Mouse (Mus musculus) midbrain, embryonic 10.5 days (tissue): ENCODE data around the gene Spg20. TPM values are rescaled to one million over a fixed set of nuclear protein-coding genes. Genes with fewer than 3 reads are reported as not detected.

Experiments used
- DNase-seq: peaks from one replicate; pipeline ENCODE4 v3.0.0-alpha.2; 2017; ENCODE audit warnings: low spot score
- H3K27ac ChIP-seq: fragments of 300-500 bp; sonication (generic); replicated peaks from 2 replicates; pipeline ENCODE4 v1.5.1; 2016; ENCODE audit warnings: mild to moderate bottlenecking
- H3K27me3 ChIP-seq: fragments of 300-500 bp; sonication (generic); 2 replicates; pipeline ENCODE4 v1.6.1; 2016; ENCODE audit warnings: low read depth, mild to moderate bottlenecking; ENCODE audit not compliant: poor library complexity, severe bottlenecking
- H3K36me3 ChIP-seq: fragments of 300-500 bp; sonication (generic); 2 replicates; pipeline ENCODE4 v1.6.1; 2016; ENCODE audit warnings: mild to moderate bottlenecking, moderate library complexity
- H3K4me1 ChIP-seq: fragments of 300-500 bp; sonication (generic); 2 replicates; pipeline ENCODE4 v1.6.1; 2016
- H3K4me3 ChIP-seq: fragments of 300-500 bp; sonication (generic); 2 replicates; pipeline ENCODE4 v1.5.1; 2016; ENCODE audit warnings: mild to moderate bottlenecking, moderate library complexity
- H3K9me3 ChIP-seq: fragments of 300-500 bp; sonication (generic); replicated peaks from 2 replicates; pipeline ENCODE4 v1.6.1; 2016; ENCODE audit warnings: mild to moderate bottlenecking
- WGBS: fragments of 180-500 bp; shearing (Covaris S2); methylation state at CpG from one replicate; pipeline ENCODE4 v1.1.7; 2016; 5-methylcytosine and 5-hydroxymethylcytosine counted together
- polyA plus RNA-seq: library from polyadenylated mRNA; unstranded; fragments of >200 nt; fragmentation: Nextera tagmentation; extraction: Ambion mirVana; gene quantifications from 2 replicates; pipeline ENCODE4 v1.2.1, GENCODE M21; 2016

Gene Spg20
- 50.5 and 51.6 TPM in 2 replicates for polyA plus RNA-seq

DNA sequence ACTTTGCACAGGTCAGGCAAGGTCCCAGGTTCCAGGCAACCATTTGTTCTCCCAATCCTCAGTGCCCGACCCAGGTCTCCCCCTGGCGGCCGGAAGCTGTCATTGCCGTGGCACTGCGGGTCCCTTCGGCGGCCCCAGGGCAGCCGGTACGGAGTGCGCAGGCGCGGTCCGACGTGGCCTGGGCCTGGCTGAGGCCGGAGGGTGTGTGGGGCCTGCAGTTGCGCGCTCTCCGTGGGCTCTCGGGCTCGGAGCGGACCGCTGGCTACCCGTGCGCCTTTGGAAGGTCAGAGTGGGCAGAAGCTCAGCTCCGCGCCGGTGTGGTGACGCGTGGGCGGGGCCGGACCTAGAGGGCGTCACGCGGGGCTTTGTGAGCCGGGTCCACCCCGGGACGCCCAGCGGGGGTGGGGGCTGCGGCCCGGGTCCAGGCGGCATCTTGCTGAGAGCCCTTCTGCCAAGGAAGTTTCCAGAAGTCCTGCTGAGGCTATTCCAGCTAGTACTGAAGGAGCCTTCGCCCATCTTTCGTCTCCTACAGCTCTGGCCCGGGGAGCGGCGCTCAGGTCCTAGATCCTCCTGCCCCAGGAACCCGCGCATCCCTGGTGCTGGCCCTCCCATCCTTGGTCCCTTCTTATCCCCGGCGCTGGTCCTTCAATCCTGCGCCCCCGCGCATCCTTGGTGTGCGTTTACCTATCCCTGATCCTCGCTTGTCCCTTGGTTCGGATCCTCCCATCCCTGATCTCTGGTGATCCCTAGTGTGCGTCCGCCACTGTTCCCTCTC, at the start of gene Spg20:
Spg20 (plus strand) TSS at position 174 of the 775 bp plus-strand sequence.
- peak within 1 kb of the TSS; percentile 94 for H3K27ac ChIP-seq
- peak; percentile 96 for DNase-seq
- H3K4me3 ChIP-seq, result peak within 1 kb of the TSS; percentile 69
- H3K9me3 ChIP-seq, result peaks cover 4% of the 10 kb centered on the region
- peaks cover 12% of the 10 kb centered on the region for H3K36me3 ChIP-seq
- WGBS, result under 1% methylated on average over 58 of the region's 58 CpGs
- H3K4me1 ChIP-seq, result peaks cover 25% of the 10 kb centered on the region
- no peaks in the 10 kb centered on the region for H3K27me3 ChIP-seq

DNA sequence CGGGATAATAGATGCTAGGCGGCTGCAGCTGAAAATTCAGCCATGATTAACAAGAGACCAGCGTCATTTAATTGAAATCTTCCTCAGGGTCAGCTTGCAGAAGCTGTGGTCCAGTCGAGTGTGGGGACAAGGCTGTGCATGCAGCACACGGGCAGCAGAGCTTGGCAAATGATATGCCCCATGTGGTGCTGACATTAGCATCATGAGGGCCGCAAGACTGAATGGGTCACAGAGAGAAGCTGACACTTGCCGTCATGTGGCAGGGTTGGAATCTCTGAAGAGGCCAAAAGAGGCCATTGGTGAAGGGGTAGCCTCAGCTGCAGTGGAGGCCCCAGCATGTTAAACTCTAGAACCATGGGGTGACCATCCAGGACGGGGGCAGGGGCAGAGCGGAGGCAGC, 49.3 kb upstream of the Spg20 start:
- Histone ChIP-seq H3K4me3 (no peak overlapping the region), H3K27ac (no peak overlapping the region), H3K9me3 (no peaks in the 10 kb centered on the region), H3K36me3 (no peaks in the 10 kb centered on the region), H3K27me3 (peaks cover 10% of the 10 kb centered on the region), H3K4me1 (no peaks in the 10 kb centered on the region)
- 74% methylated on average over 9 of the region's 9 CpGs for WGBS
- no peak for DNase-seq

DNA sequence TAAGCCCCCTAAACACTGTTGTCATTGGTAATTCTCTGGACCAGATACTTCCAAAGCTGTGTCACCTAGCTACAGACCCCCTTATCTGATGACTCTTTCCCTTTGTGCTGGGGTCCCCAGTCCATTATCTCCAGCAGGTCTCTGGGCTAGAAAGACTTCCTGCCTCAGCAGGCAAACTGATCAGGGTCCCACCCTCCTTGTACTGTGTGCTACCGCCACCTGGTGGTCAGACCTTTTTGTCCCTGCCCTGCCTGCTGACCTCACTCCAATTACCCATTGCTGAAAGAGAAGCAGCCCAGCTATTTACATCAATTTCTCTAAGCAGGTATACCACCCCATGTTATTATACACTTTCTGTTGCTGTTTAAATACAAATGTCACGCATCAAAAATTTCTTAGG, 47.5 kb upstream of the Spg20 start:
- Histone ChIP-seq H3K36me3 (no peaks in the 10 kb centered on the region), H3K4me1 (no peaks in the 10 kb centered on the region), H3K4me3 (no peak overlapping the region), H3K27ac (no peak overlapping the region), H3K27me3 (no peaks in the 10 kb centered on the region), H3K9me3 (no peaks in the 10 kb centered on the region)
- peak; percentile 79 for DNase-seq
- WGBS, result 6% methylated on average over 2 of the region's 2 CpGs

DNA sequence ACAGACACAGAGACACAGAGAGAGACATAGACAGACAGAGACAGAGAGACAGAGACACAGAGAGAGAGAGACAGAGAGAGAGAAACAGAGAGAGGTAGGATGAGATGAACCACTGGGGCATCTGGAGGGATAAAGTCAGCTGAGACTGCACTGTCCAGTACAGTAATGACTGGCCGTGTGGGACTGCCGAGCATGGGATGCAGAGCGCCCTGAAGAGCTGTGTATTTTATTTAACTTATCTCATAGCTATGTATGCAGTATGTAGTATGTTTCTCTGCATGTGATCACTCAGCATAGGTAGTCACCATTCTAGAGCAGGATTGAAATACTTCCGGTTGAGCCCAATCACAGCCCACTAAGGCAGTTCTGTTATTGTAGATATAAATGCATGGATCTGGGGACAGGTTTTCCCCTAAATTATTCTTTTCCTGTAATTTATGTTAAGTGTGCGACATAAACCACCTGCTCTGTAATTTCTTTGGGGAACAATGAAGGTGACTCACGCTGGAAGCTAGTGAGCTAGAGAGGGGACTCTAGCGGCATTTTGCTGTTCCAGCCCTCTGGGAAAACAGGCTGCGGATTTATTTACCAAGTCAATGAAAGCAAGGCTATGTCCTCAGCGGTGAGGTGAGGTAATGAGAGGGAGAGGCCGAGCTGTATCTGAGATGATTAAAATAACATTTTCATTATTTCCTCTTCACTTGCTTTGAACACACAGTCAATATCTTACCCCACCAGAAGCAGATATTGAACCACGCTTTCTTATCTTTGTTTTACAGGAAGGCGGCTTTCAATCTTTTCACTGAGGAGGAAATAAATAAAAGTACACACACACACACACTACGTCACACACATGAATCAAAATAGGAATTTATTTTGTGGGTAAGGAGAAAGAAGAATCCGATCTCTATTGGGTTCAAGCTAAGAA, 45.9 kb upstream of the Spg20 start:
- Histone ChIP-seq H3K36me3 (no peaks in the 10 kb centered on the region), H3K9me3 (no peaks in the 10 kb centered on the region), H3K4me1 (no peaks in the 10 kb centered on the region), H3K27ac (no peak overlapping the region), H3K4me3 (no peak overlapping the region), H3K27me3 (no peaks in the 10 kb centered on the region)
- WGBS, result 74% methylated on average over 14 of the region's 14 CpGs
- no peak for DNase-seq

DNA sequence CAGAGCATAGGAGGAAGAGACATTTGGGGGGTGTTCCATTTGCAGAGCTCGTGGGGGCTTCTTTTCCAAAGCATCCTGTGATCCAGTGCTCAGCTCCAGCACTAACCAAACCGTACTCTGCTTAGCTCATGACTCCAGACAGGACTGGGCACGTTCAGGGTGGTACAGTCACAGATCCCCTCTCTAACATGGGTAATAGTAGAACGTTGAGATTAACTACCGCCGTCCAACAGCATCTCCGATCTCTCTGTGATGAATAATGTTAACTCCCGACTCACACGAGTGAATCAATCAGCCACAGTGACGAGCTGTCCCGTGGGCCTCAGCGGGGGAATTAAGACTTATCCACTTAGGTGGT, 45.3 kb upstream of the Spg20 start:
- no peaks in the 10 kb centered on the region for H3K9me3 ChIP-seq
- no peaks in the 10 kb centered on the region for H3K27me3 ChIP-seq
- no peak overlapping the region for H3K4me3 ChIP-seq
- H3K36me3 ChIP-seq, result no peaks in the 10 kb centered on the region
- H3K27ac ChIP-seq, result no peak overlapping the region
- 81% methylated on average over 12 of the region's 12 CpGs for WGBS
- H3K4me1 ChIP-seq, result no peaks in the 10 kb centered on the region
- DNase-seq, result no peak

DNA sequence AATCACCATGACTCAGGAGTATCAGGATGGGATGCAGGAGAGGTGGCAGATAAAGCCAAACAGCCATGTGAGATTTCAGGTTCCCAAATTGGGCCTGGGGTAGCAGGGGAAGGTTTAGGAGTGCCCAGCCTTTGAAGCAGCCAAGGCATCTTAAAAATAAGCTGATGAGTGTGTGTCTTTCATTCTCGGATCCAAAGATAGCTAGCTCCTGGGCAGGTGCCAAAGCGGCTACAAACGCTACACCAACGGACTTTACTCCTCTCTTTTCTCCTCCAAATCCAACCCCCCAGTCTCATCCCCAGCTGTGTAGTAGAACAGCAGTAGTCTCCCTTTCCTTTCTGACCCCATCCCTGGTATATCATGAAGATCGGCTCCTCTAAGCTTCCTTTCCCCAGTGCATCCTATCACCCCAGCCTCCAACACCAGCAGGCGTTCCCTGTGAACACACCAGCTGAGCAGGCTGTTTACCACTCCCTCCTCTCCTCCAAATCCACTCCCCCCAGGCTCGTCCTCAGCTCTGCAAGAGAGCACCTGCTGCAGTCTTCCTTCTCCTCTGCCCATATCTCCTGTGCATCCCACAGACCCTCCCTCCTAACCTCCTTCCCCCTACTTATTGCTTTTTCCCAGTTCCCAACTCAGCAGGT, 44.0 kb upstream of the Spg20 start:
- Histone ChIP-seq H3K4me3 (no peak overlapping the region), H3K9me3 (no peaks in the 10 kb centered on the region), H3K27ac (no peak overlapping the region), H3K27me3 (no peaks in the 10 kb centered on the region), H3K4me1 (no peaks in the 10 kb centered on the region), H3K36me3 (no peaks in the 10 kb centered on the region)
- DNase-seq, result no peak
- 36% methylated on average over 7 of the region's 7 CpGs for WGBS

DNA sequence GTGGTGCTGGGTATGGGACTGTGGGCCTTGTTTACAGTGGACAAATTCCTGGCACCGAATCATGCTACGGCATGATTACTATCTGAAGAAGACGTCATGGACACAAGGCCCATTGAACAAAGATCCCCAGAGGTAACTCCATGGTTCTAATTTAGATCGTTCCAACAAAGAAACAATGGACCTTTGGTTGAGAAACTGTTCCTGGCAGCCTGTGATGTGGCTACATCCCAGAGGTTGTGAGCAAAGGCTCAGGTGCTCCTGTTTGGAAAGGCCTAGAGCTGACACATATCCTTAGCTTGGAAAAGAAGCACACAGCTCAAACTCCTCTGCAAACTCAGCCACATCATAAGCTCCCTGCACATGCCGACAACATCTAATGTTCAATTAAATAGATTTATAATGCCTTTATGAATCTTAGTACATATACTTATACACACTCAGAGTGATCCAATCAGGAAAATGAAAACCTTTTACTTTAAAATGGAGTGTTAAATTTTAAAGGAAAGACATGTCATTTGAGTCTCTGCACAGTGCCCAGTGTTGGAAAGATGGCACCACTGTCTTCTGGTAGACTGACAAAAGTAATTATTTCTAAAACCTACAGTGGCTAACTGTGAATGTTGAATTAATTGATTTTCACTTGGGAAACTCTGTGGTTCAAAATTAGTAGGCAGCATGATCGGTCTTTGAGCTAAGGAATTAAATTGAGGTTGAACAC, 37.2 kb upstream of the Spg20 start:
- no peak overlapping the region for H3K27ac ChIP-seq

DNA sequence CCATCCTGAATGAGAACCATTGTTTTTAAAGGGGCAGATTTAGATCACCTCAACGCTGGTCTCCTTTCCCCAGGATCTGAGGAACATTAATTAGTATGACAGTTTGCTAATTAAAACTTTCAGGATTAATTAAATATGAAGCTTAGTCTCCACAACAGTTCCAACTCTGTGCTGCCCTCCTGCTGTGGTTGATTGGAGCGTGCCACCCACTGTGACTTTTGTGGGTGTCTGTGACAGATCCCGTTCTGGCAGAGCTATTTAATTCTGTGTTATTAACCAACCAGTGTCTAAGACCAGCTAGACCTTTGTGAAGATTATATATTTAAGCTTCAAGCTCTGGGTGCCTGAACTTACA, 36.6 kb upstream of the Spg20 start:
- no peak overlapping the region for H3K27ac ChIP-seq
- H3K9me3 ChIP-seq, result no peaks in the 10 kb centered on the region
- DNase-seq, result no peak
- 47% methylated on average over 3 of the region's 3 CpGs for WGBS
- no peaks in the 10 kb centered on the region for H3K36me3 ChIP-seq
- no peak overlapping the region for H3K4me3 ChIP-seq
- no peaks in the 10 kb centered on the region for H3K27me3 ChIP-seq
- H3K4me1 ChIP-seq, result no peaks in the 10 kb centered on the region

More for the DNA sequence above, 37.2 kb upstream of the Spg20 start:
- 87% methylated on average over 6 of the region's 6 CpGs for WGBS
- Histone ChIP-seq H3K36me3 (no peaks in the 10 kb centered on the region), H3K27me3 (no peaks in the 10 kb centered on the region), H3K4me1 (no peaks in the 10 kb centered on the region), H3K4me3 (no peak overlapping the region), H3K9me3 (no peaks in the 10 kb centered on the region)
- DNase-seq, result no peak

DNA sequence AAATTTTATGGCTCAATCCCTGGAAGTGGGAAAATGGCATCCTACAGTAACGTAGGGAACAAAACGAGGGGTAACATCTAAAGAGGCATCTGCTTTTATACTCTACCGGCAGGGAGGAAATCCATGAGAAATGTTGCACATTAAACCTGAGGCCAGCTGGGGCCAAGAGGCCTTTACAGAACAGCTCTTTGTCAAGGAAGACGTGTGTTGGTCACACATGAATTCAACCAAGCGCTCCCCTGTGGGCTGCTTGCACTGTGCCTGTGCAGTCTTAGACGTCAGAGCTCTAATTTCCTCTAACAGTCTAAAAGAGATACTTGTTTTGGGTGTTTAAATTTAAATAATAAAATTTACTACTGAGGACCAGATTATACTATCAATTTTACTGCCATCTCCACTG, 33.7 kb upstream of the Spg20 start:
- no peak for DNase-seq
- Histone ChIP-seq H3K4me1 (no peaks in the 10 kb centered on the region), H3K36me3 (no peaks in the 10 kb centered on the region), H3K27me3 (0 out of 2 replicates have a peak, but pooled peaks cover 5% of the 10 kb centered on the region), H3K9me3 (no peaks in the 10 kb centered on the region), H3K27ac (no peak overlapping the region), H3K4me3 (no peak overlapping the region)
- 68% methylated on average over 6 of the region's 6 CpGs for WGBS

DNA sequence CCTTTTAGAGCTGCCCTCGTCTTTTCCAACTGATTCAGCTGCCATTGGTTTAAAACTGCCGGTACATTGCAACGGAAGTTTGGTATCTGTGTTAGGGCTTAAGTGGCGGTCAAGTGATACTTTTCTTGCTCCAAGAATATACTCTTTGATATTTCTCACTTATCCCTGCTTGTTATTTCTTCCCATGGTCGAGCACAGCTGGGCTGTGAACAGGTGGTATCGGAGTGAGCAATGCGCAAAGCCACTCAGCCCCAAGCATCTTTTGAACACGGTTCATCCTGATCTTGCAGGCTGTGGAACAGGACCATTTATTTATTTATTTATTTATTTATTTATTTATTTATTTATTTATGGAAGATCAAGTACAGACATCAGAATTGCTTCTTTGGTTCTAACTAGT, 32.3 kb upstream of the Spg20 start:
- DNase-seq, result no peak
- 87% methylated on average over 8 of the region's 8 CpGs for WGBS
- H3K27ac ChIP-seq, result no peak overlapping the region

DNA sequence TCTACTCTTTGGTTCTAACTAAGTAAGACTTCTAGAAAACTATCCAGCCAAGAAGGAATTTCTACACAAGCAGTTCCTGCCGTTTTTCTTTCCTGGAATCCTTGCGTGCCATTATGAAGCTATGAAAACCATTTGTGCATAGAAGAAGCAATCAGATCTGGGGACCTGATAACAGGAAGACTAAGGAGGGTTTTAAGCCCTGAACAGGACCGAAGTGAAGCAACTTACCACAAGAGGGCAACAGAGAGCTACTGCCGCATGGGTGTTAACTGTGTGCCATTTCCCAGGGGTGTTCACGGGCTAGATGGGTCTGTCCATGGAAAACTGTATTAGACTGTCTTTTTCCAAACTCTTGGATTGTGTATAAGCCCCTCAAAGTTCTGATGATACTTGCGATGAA, 31.9 kb upstream of the Spg20 start:
- 23% methylated on average over 6 of the region's 6 CpGs for WGBS
- H3K27me3 ChIP-seq, result 0 out of 2 replicates have a peak, but pooled peaks cover 5% of the 10 kb centered on the region

More for the DNA sequence above, 32.3 kb upstream of the Spg20 start:
- Histone ChIP-seq H3K4me1 (no peaks in the 10 kb centered on the region), H3K9me3 (no peaks in the 10 kb centered on the region), H3K27me3 (0 out of 2 replicates have a peak, but pooled peaks cover 5% of the 10 kb centered on the region), H3K36me3 (no peaks in the 10 kb centered on the region), H3K4me3 (no peak overlapping the region)

DNA sequence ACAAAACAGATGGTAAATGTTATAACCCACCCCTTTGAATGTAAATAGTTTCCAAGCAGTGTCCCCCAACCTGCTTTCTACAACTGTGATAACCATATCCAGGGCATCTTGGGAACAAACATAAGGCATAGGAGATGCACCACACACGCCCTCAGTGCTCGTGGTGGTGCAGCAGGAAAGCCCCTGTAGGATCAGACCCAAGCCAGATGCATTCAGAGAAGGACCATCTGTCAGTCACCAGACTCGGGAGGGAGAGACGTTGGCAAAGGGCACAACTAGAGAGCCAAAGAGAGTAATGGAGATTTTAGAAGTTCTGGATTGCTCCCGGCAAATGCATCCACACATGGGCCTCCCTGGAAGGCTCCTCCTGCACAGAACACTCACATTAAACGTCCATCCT, 27.1 kb upstream of the Spg20 start:
- Histone ChIP-seq H3K9me3 (no peaks in the 10 kb centered on the region), H3K27me3 (0 out of 2 replicates have a peak, but pooled peaks cover 5% of the 10 kb centered on the region), H3K27ac (no peak overlapping the region), H3K4me1 (no peaks in the 10 kb centered on the region), H3K36me3 (no peaks in the 10 kb centered on the region), H3K4me3 (no peak overlapping the region)
- DNase-seq, result no peak
- 70% methylated on average over 6 of the region's 6 CpGs for WGBS

More for the DNA sequence above, 31.9 kb upstream of the Spg20 start:
- Histone ChIP-seq H3K9me3 (no peaks in the 10 kb centered on the region), H3K4me1 (no peaks in the 10 kb centered on the region), H3K27ac (no peak overlapping the region), H3K4me3 (no peak overlapping the region), H3K36me3 (no peaks in the 10 kb centered on the region)
- peak; percentile 74 for DNase-seq
